Mouse (Mus musculus) mature B cell (primary cell): ENCODE results near the gene Klhdc7b.
"Not testable (repeated sequence)": the region's sequence is repeated elsewhere in the genome, so short reads cannot be mapped to it uniquely, and the experiment has no call there.

ENCODE experiments used
- in situ Hi-C: fragments of 300-500 bp; cut with MboI; formaldehyde crosslinking; loops from 2 replicates; pipeline ENCODE4 v1.14.3; 2019

The Klhdc7b gene

GRCm38 (mm10) chr15:89428136-89428790, 43.5 kb downstream of the Klhdc7b start:
- in situ Hi-C loops: no loop called here

- in situ Hi-C loops: no loop called here
These were observed 44.2 kb downstream of the Klhdc7b start for GRCm38 (mm10) chr15:89428821-89429351.

GRCm38 (mm10) chr15:89429352-89430221, 44.9 kb downstream of the Klhdc7b start, which contains the start of the genes C730034F03Rik, Gm44502 and Chkb:
Gene C730034F03Rik, plus strand, starts transcription at chr15:89429589.
Gene Gm44502, minus strand, starts transcription at chr15:89429696.
Gene Chkb, minus strand, starts transcription at chr15:89429908.
- in situ Hi-C loops: no loop called here

- in situ Hi-C loops: no loop called here
These were observed 45.6 kb downstream of the Klhdc7b start for GRCm38 (mm10) chr15:89430341-89430740.

GRCm38 (mm10) chr15:89430771-89431170, 46.1 kb downstream of the Klhdc7b start:
- in situ Hi-C loops: not testable (repeated sequence)

GRCm38 (mm10) chr15:89431271-89431670, 46.6 kb downstream of the Klhdc7b start:
- in situ Hi-C loops: no loop called here

GRCm38 (mm10) chr15:89431806-89432205, 47.1 kb downstream of the Klhdc7b start:
- in situ Hi-C loops: no loop called here

GRCm38 (mm10) chr15:89432946-89433345, 48.2 kb downstream of the Klhdc7b start:
- in situ Hi-C loops: no loop called here

- in situ Hi-C loops: no loop called here
These were observed 49.4 kb downstream of the Klhdc7b start for GRCm38 (mm10) chr15:89434136-89434535.

GRCm38 (mm10) chr15:89435878-89436277, 51.2 kb downstream of the Klhdc7b start:
- in situ Hi-C loops: no loop called here
